8 mouse cellular contexts compared by ENCODE assay signal in genomic region chr1:58797370-58797769, GRCm38 (mm10). TPM values are rescaled to one million over a fixed set of nuclear protein-coding genes. Genes with fewer than 3 reads are reported as not detected.
DNase-seq lines count a peak whose midpoint lies in the region; ATAC-seq and TF ChIP-seq lines count a peak whose summit lies in the region.

No protein-coding gene starts in this region.

- peak; percentile 30; the same call in 1 of the 2 replicates for TF ChIP-seq EP300 in liver, postnatal 0 days (IDR thresholded peaks at IDR 0.05; ENCODE audit: low read depth)

- WGBS in kidney, postnatal 0 days: 58% methylated on average over 2 of the region's 2 CpGs
- WGBS in liver, postnatal 0 days (ENCODE audit: insufficient replicate concordance): 42% methylated on average over 2 of the region's 2 CpGs
- 3% methylated on average over 2 of the region's 2 CpGs for WGBS in thymus, adult 2 months

- TF ChIP-seq POLR2A in thymus, adult 2 months (IDR thresholded peaks at IDR 0.05; ENCODE audit: control insufficient read depth, extremely low read depth, insufficient read depth, low read length, poor library complexity): no peak

- no peak for TF ChIP-seq CTCF in kidney, postnatal 0 days (IDR thresholded peaks at IDR 0.05; ENCODE audit: low read depth)
- no peak for TF ChIP-seq CTCF in liver, postnatal 0 days (IDR thresholded peaks at IDR 0.05; ENCODE audit: low read depth)
- no peak for TF ChIP-seq CTCF in thymus, adult 2 months (IDR thresholded peaks at IDR 0.05; ENCODE audit: borderline replicate concordance, control insufficient read depth, extremely low read depth, insufficient read depth, low read length, poor library complexity)

- 0 out of 2 replicates have a peak, but pooled peaks cover 6% of the 10 kb centered on the region for H3K36me3 ChIP-seq in kidney, postnatal 0 days (ENCODE audit: insufficient read depth, low read length)
- H3K36me3 ChIP-seq in liver, postnatal 0 days (replicated peaks; ENCODE audit: insufficient read depth, low read length): peaks cover 6% of the 10 kb centered on the region; the same call in 1 of the 2 replicates
- peaks cover 7% of the 10 kb centered on the region for H3K36me3 ChIP-seq in thymus, adult 2 months (ENCODE audit: control insufficient read depth, insufficient read depth, low read length)

- 0 out of 2 replicates have a peak, but pooled peaks cover 8% of the 10 kb centered on the region for H3K4me1 ChIP-seq in kidney, postnatal 0 days (replicated peaks; ENCODE audit: insufficient read depth, low read length)
- H3K4me1 ChIP-seq in liver, postnatal 0 days (ENCODE audit: insufficient read depth): peaks cover 14% of the 10 kb centered on the region
- peaks cover 17% of the 10 kb centered on the region for H3K4me1 ChIP-seq in thymus, adult 2 months (replicated peaks; ENCODE audit: control insufficient read depth, insufficient read depth, low read length)

- peak overlapping the region; percentile 36; the same call in 1 of the 2 replicates for H3K4me2 ChIP-seq in kidney, postnatal 0 days (ENCODE audit: low read length)
- H3K4me2 ChIP-seq in liver, postnatal 0 days (ENCODE audit: low read depth, low read length): peak overlapping the region; percentile 66

- no peak overlapping the region for H3K4me3 ChIP-seq in kidney, postnatal 0 days (replicated peaks; ENCODE audit: low read depth, low read length)
- no peak overlapping the region; the same call in 1 of the 2 replicates for H3K4me3 ChIP-seq in liver, postnatal 0 days (ENCODE audit: low read depth, low read length)
- H3K4me3 ChIP-seq in thymus, adult 2 months (ENCODE audit: control insufficient read depth, insufficient read depth, low read length): peak overlapping the region; percentile 26; the same call in 1 of the 2 replicates

- ATAC-seq in kidney, postnatal 0 days (replicated peaks; ENCODE audit: low FRiP score, low read depth): no peak
- peak; percentile 80 for ATAC-seq in activated CD4-positive, CD25-positive, alpha-beta regulatory T cell, adult 4 months
- ATAC-seq in liver, postnatal 0 days: peak; percentile 30
- ATAC-seq in cerebellum, adult (ENCODE audit: insufficient number of reproducible peaks, low FRiP score, low TSS enrichment): no peak

- H3K9me3 ChIP-seq in kidney, postnatal 0 days (replicated peaks; ENCODE audit: low read length): no peaks in the 10 kb centered on the region; the same call in 1 of the 2 replicates
- peaks cover 2% of the 10 kb centered on the region; the same call in 1 of the 2 replicates for H3K9me3 ChIP-seq in liver, postnatal 0 days (ENCODE audit: low read length)

- no peak overlapping the region for H3K9ac ChIP-seq in kidney, postnatal 0 days (ENCODE audit: low read depth, low read length)
- H3K9ac ChIP-seq in liver, postnatal 0 days (replicated peaks): no peak overlapping the region

- H3K27ac ChIP-seq in kidney, postnatal 0 days: peak overlapping the region; percentile 33; the same call in 1 of the 2 replicates
- H3K27ac ChIP-seq in liver, postnatal 0 days (ENCODE audit: low read depth): peak overlapping the region; percentile 13
- peak overlapping the region; percentile 83 for H3K27ac ChIP-seq in thymus, adult 2 months (ENCODE audit: control insufficient read depth, insufficient read depth, low read length)

- no peaks in the 10 kb centered on the region for H3K27me3 ChIP-seq in kidney, postnatal 0 days (ENCODE audit: insufficient read depth, low read length)
- H3K27me3 ChIP-seq in liver, postnatal 0 days (ENCODE audit: insufficient read depth, low read length): no peaks in the 10 kb centered on the region
- H3K27me3 ChIP-seq in thymus, adult 2 months (ENCODE audit: control insufficient read depth, insufficient read depth, low read length): no peaks in the 10 kb centered on the region

- DNase-seq in kidney, postnatal 0 days (ENCODE audit: low spot score): peak; percentile 28
- DNase-seq in kidney, postnatal 14 days: no peak
- no peak for DNase-seq in liver, postnatal 0 days
- peak; percentile 57 for DNase-seq in thymus, adult 2 months
- DNase-seq in adrenal gland, postnatal 36 days: no peak
- no peak for DNase-seq in urinary bladder, postnatal 4 days (ENCODE audit: low spot score in 2 of 2)

RNA-seq across cellular contexts. Expression of gene Casp8, which starts 2.2 kb away (rescaled TPM):
- polyA plus RNA-seq in kidney, postnatal 0 days (2015; fragmentation: Nextera tagmentation; extraction: Ambion mirVana): 28.0 and 31.3 TPM in 2 replicates
- 100 to 1,000 TPM; 182 to 204 TPM for polyA plus RNA-seq in activated CD4-positive, CD25-positive, alpha-beta regulatory T cell, adult 4 months (2017; shearing (Covaris generic))
- polyA plus RNA-seq in liver, postnatal 0 days (2015; fragmentation: Nextera tagmentation; extraction: Ambion mirVana): 21.6 and 21.8 TPM in 2 replicates
- polyA plus RNA-seq in thymus, adult 2 months (2012; rRNA removed): 12.0 and 12.3 TPM in 2 replicates
- 10 to 100 TPM; 20.3 to 22.3 TPM for total RNA-seq in adrenal gland, postnatal 36 days (2021)

Comparison
In these comparisons a context has a peak if more than half of its experiments do, and no peak if none do; other contexts are left out.
1. DNase-seq: peak in kidney, postnatal 0 days (single experiment) and thymus, adult 2 months (single experiment); none in kidney, postnatal 14 days (single experiment), liver, postnatal 0 days (single experiment), adrenal gland, postnatal 36 days (0 of 2) and urinary bladder, postnatal 4 days (0 of 2).
2. ATAC-seq: peak in activated CD4-positive, CD25-positive, alpha-beta regulatory T cell, adult 4 months (single experiment) and liver, postnatal 0 days (single experiment); none in kidney, postnatal 0 days (single experiment) and cerebellum, adult (single experiment).
3. H3K27ac ChIP-seq: peak in every context shown above with its lines; median percentile 83 in thymus, adult 2 months; 33 in kidney, postnatal 0 days; 13 in liver, postnatal 0 days.